Mouse (Mus musculus) skeletal muscle tissue, adult 2 months (tissue): Measurements from ENCODE around the gene Gm12886.

ENCODE experiments used
- DNase-seq: peaks from one replicate; pipeline ENCODE4 v3.0.0-alpha.2; 2012; ENCODE audit warnings: low read depth, low spot score

Gene Gm12886

GRCm38 (mm10) chr4:121422999-121423398 is at the start of gene Gm12886:
Gene Gm12886 (minus strand): TSS chr4:121423099.
- no peak for DNase-seq
